Mouse (Mus musculus) lung, embryonic 16.5 days (tissue): ENCODE results near the gene Gje1. TPM values are rescaled to one million over a fixed set of nuclear protein-coding genes. Genes with fewer than 3 reads are reported as not detected.

ENCODE experiments used
- ATAC-seq: fragments of 200-750 bp; cut with Nextera tagmentation; 2 replicates; pipeline ENCODE4 v1.8.0; 2017; ENCODE audit warnings: low read depth, mild to moderate bottlenecking, moderate library complexity
- H3K27ac ChIP-seq: fragments of 300-500 bp; sonication (generic); 2 replicates; pipeline ENCODE4 v1.5.1; 2014; ENCODE audit warnings: mild to moderate bottlenecking, control low read depth, low read length
- H3K27me3 ChIP-seq: fragments of 300-500 bp; sonication (generic); 2 replicates; pipeline ENCODE4 v1.6.1; 2014; ENCODE audit warnings: low read depth, low read length, mixed read lengths; ENCODE audit not compliant: control insufficient read depth, insufficient read depth
- H3K36me3 ChIP-seq: fragments of 300-500 bp; sonication (generic); 2 replicates; pipeline ENCODE4 v1.6.1; 2014; ENCODE audit warnings: low read length; ENCODE audit not compliant: control insufficient read depth, insufficient read depth
- H3K4me1 ChIP-seq: fragments of 300-500 bp; sonication (generic); replicated peaks from 2 replicates; pipeline ENCODE4 v1.6.1; 2014; ENCODE audit warnings: low read length, mixed read lengths; ENCODE audit not compliant: control insufficient read depth, insufficient read depth
- H3K4me2 ChIP-seq: fragments of 300-500 bp; sonication (generic); 2 replicates; pipeline ENCODE4 v1.6.1; 2014; ENCODE audit warnings: low read depth, low read length, control low read depth
- H3K4me3 ChIP-seq: fragments of 300-500 bp; sonication (generic); 2 replicates; pipeline ENCODE4 v1.5.1; 2014; ENCODE audit warnings: mild to moderate bottlenecking, low read length, control low read depth
- H3K9ac ChIP-seq: fragments of 300-500 bp; sonication (generic); 2 replicates; pipeline ENCODE4 v1.6.1; 2014; ENCODE audit warnings: low read length, control low read depth
- H3K9me3 ChIP-seq: fragments of 300-500 bp; sonication (generic); 2 replicates; pipeline ENCODE4 v1.6.1; 2016; ENCODE audit warnings: low read length; ENCODE audit not compliant: control insufficient read depth
- WGBS: fragments of 180-500 bp; shearing (Covaris S2); extraction: QIAGEN DNeasy Blood & Tissue Kit; methylation state at CpG from one replicate; pipeline ENCODE4 v1.1.7; 2014; 5-methylcytosine and 5-hydroxymethylcytosine counted together
- polyA plus RNA-seq: library from polyadenylated mRNA; unstranded; fragments of >200 nt; fragmentation: Nextera tagmentation; extraction: Ambion mirVana; gene quantifications from 2 replicates; pipeline ENCODE4 v1.2.1, GENCODE M21; 2015

Gene Gje1
- not detected in 2 replicates for polyA plus RNA-seq

DNA sequence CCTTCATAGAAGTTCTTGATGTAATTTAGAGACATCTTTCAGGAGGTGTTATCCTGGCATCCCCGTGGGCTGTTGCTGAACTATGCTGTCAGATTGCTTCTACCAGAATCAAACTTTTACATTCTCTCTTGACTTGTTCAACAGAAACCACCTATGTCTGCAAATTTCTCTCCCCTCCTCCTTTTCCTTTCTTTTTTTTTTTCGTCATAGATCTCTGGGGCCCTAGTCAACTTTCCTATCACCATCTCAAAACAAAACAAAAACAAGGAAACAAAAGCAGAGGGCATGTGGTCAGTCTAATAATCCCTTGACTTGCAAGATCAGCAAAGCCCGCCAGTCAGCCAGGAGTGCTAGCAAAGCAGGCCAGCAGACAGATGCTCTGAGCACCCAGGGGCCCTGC, at the start of gene Gje1:
Gje1 (minus strand) TSS at position 101 of the 400 bp plus-strand sequence.
- WGBS, result 64% methylated on average over 3 of the region's 3 CpGs
- Histone ChIP-seq H3K9me3 (no peaks in the 10 kb centered on the region), H3K4me1 (no peaks in the 10 kb centered on the region), H3K27me3 (no peaks in the 10 kb centered on the region), H3K27ac (no peak within 1 kb of the TSS), H3K4me3 (no peak within 1 kb of the TSS), H3K4me2 (no peak within 1 kb of the TSS), H3K36me3 (no peaks in the 10 kb centered on the region), H3K9ac (no peak within 1 kb of the TSS)
- no peak for ATAC-seq

DNA sequence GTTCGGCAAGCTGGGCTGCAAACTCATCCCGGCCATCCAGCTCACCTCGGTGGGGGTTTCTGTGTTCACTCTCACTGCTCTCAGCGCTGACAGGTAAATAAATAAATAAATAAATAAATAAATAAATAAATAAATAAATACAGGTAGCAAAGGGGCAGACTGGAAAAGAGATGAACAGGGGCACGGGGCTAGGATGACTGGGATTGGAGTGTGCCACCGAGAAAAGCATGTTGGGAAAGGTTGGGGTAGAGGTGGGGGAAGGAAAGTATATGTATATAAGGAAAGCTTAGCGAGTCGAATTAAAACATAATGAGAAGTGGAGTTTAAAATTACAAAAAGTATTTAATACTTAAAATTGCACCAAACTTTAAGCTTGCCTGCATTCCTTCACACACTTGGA, 42.6 kb upstream of the Gje1 start:
- H3K27ac ChIP-seq, result no peak overlapping the region
- H3K27me3 ChIP-seq, result peaks cover 6% of the 10 kb centered on the region; the same call in 1 of the 2 replicates
- ATAC-seq, result no peak
- H3K36me3 ChIP-seq, result no peaks in the 10 kb centered on the region
- H3K4me1 ChIP-seq, result peaks cover 4% of the 10 kb centered on the region; the same call in 1 of the 2 replicates
- H3K4me2 ChIP-seq, result peak overlapping the region; percentile 80; the same call in 1 of the 2 replicates
- 22% methylated on average over 8 of the region's 8 CpGs for WGBS
- H3K9me3 ChIP-seq, result no peaks in the 10 kb centered on the region
- H3K4me3 ChIP-seq, result no peak overlapping the region
- no peak overlapping the region for H3K9ac ChIP-seq

DNA sequence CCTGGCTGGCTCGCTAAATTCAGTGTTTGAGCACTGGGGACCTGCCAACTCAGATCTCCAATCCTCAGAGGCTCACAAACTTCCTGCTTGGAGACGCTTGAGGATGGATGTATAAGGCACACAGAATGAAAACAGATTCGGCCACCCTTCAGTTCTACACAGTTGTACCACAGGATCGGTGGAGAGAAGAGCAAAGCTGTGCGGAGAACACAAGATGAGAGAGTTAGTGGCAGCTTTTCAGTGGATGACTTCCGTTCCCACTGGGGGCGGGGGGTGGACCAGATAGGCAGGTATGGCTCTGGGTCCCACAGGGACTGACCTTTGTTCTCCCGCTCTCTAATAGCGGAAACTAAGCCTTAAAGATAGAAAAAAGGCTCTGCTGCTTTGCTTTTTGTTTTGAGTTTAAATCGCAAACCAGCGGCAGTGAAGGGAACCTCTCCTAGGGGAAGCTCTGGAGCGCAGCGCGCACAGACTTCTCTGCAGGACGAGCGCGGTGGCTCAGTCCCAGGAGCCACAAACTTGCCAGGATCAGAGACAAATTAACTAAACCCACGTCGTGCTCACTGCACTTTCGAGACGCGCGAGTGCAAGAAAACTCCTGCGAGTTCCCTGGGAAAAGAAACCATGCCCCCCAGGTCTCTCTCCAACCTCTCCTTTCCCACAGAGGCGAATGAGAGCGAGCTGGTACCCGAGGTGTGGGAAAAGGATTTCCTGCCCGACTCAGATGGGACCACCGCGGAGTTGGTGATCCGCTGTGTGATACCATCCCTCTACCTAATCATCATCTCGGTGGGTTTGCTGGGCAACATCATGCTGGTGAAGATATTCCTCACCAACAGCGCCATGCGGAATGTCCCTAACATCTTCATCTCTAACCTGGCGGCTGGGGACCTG, 41.9 kb upstream of the Gje1 start:
- H3K4me3 ChIP-seq, result peak overlapping the region; percentile 49
- peaks cover 4% of the 10 kb centered on the region; the same call in 1 of the 2 replicates for H3K4me1 ChIP-seq
- H3K4me2 ChIP-seq, result peak overlapping the region; percentile 80
- peaks cover 6% of the 10 kb centered on the region; the same call in 1 of the 2 replicates for H3K27me3 ChIP-seq
- WGBS, result 2% methylated on average over 35 of the region's 35 CpGs
- peak overlapping the region; percentile 19; the same call in 1 of the 2 replicates for H3K9ac ChIP-seq
- ATAC-seq, result no peak
- H3K36me3 ChIP-seq, result no peaks in the 10 kb centered on the region
- no peaks in the 10 kb centered on the region for H3K9me3 ChIP-seq
- H3K27ac ChIP-seq, result no peak overlapping the region

DNA sequence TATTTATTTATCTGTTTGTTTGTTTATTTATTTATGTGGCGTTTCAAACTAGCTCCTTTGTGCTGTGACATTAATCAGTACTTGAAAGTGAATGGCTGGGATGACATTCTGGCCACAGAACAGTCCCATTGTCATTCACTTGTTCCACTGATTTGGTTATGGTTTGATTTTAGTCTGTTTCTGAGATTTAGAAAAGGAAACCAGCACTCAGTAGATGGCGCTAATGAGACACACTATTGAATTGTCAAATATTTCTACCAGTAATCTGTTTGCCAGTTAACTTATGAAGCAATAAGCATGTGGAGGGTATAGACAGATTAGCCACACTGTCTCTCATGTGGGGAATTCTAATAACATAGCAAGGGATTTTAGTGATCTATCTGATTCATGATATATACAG, 16.3 kb upstream of the Gje1 start:
- Histone ChIP-seq H3K4me1 (no peaks in the 10 kb centered on the region), H3K27me3 (no peaks in the 10 kb centered on the region), H3K36me3 (no peaks in the 10 kb centered on the region), H3K27ac (no peak overlapping the region), H3K4me2 (no peak overlapping the region), H3K9ac (no peak overlapping the region), H3K9me3 (no peaks in the 10 kb centered on the region), H3K4me3 (no peak overlapping the region)
- no peak for ATAC-seq
- 2% methylated on average over 2 of the region's 2 CpGs for WGBS

DNA sequence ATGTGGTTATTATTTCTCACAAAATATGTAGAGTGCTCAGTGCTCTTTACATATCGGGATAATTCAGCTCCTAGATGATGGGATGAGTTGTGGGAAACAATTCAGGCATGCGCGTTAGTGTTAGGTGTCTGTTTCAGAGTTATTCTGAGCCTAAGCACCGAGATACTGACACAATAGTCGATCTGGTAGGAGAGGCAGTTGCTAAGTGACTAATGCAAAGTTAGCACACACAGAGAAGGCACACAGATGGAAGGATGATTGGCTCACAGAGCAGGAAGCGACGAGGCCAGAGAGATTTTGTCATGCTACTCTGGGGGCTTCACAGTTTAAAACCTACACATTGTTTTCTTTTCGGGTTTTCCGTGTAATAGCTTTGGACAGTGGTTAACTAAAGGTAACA, 7.7 kb upstream of the Gje1 start:
- H3K4me1 ChIP-seq, result no peaks in the 10 kb centered on the region
- H3K4me3 ChIP-seq, result no peak overlapping the region
- WGBS, result 67% methylated on average over 9 of the region's 9 CpGs
- no peak overlapping the region for H3K9ac ChIP-seq
- H3K27me3 ChIP-seq, result no peaks in the 10 kb centered on the region
- H3K36me3 ChIP-seq, result no peaks in the 10 kb centered on the region
- no peak for ATAC-seq
- H3K9me3 ChIP-seq, result no peaks in the 10 kb centered on the region
- H3K4me2 ChIP-seq, result no peak overlapping the region
- no peak overlapping the region for H3K27ac ChIP-seq

DNA sequence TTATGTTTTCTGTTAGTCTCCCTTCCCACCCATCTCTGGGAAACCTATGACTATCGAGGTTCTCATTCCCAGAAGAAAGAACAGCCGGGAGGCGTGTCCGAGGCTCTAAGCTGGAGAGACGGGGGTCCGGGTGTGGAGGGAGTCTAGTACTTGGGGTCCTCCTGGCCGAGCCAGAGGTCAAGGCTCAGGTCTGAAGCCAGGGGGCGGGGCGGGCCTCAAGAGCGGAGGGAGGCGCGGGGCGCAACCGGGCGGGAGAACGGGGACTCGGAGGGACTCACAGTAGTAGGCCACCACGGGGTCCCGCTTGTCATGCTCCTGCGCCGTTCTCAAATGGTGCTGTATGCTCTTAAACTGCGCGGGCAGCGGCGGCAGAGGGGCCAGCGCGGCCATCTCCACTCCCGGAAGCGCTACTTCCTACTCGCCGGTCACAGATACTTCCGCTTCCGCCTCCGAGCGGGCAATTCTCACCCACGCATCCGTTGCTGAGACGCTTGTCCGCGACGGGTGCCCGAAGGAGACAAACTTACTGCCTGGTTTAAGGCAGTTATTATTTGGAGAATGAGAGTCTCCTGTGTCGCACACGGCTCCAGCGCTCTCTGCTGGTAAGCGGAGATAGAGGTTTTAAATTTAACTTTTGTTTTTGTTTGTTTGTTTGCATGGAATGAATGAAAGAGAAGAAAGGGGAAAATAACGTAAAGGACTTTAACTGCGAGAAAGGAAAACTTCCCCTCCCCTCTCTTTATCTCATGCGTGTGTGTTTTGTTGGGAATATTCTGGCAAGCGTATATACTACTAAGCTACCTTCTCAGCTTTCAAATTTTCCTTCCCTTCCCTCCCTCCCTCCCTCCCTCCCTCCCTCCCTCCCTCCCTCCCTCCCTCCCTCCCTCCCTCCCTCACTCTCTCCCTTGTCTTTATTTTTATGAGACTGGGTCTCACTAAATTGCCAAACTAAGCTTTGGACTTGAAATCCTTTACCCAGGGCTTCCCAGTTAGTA, 12.6 kb downstream of the Gje1 start, which contains the start of the genes Vta1 and Nmbr:
Vta1 (minus strand) TSS at position 489 of the 995 bp plus-strand sequence.
Nmbr (plus strand) TSS at position 520 of the 995 bp plus-strand sequence.
- peak within 1 kb of the TSS; percentile 72 for H3K27ac ChIP-seq
- H3K4me3 ChIP-seq, result peak within 1 kb of the TSS; percentile 97
- WGBS, result under 1% methylated on average over 50 of the region's 50 CpGs
- H3K36me3 ChIP-seq, result no peaks in the 10 kb centered on the region
- H3K4me1 ChIP-seq, result peaks cover 12% of the 10 kb centered on the region
- ATAC-seq, result peak; percentile 98
- H3K9ac ChIP-seq, result peak within 1 kb of the TSS; percentile 90
- no peaks in the 10 kb centered on the region for H3K27me3 ChIP-seq
- no peaks in the 10 kb centered on the region for H3K9me3 ChIP-seq
- peak within 1 kb of the TSS; percentile 70 for H3K4me2 ChIP-seq

DNA sequence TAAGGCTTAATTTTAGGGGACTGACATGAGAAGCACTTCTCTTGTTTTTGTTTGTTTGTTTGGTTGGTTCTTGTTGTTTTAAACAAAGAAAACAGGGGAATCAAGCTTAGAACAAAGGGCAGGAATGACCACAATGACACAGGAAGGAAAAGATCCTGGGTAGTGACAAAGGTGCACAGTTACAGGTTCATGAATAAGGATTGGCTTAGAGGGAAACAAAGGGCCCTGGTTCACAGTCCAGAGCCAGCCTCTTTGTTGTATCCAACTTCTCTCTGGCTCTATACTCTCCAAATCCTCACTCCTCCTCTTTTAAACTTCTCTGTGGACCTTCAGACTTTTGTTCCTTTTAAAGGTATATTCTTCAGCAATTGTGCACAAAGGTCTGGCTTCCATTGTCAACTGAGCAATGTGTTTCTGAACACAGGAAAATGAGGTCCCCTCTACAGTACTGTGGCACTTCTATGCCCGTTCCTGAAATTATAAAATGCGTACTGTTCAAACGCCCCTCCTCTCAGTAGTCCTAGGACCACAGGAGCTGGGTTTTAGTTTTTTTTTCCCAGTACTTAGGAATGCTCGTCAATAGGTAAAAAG, 14.1 kb downstream of the Gje1 start:
- Histone ChIP-seq H3K9me3 (no peaks in the 10 kb centered on the region), H3K27me3 (no peaks in the 10 kb centered on the region), H3K36me3 (no peaks in the 10 kb centered on the region), H3K4me2 (peak overlapping the region; percentile 70), H3K27ac (no peak overlapping the region), H3K4me3 (no peak overlapping the region), H3K4me1 (peaks cover 12% of the 10 kb centered on the region), H3K9ac (no peak overlapping the region; the same call in 1 of the 2 replicates)
- 61% methylated on average over 4 of the region's 4 CpGs for WGBS
- no peak for ATAC-seq

DNA sequence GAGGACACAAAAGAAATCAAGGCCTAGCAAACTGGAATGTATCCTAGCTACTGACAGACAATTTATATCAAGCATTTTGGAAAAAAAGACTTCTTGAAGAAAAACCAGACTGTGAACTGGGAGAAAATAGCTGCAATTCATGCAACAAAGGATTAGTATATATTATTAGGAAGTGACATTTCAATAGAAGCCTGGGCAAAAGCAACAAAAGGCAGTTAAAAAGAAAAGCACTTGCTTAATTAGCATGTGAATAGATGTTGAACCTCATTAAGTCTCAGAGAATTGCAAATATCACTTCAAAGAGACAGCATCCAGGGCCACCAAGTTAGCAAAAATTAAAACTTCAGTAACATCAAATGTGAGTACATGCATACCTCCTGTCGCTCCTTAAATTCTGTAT, 14.8 kb downstream of the Gje1 start:
- no peak for ATAC-seq
- Histone ChIP-seq H3K4me1 (peaks cover 12% of the 10 kb centered on the region), H3K36me3 (no peaks in the 10 kb centered on the region), H3K27ac (no peak overlapping the region), H3K9ac (no peak overlapping the region), H3K4me3 (no peak overlapping the region), H3K27me3 (no peaks in the 10 kb centered on the region), H3K4me2 (no peak overlapping the region), H3K9me3 (no peaks in the 10 kb centered on the region)
- 74% methylated on average over 1 of the region's 1 CpGs for WGBS
